22 mouse cellular contexts compared by ENCODE assay signal in genomic region chr11:116126261-116126660, GRCm38 (mm10). TPM values are rescaled to one million over a fixed set of nuclear protein-coding genes. Genes with fewer than 3 reads are reported as not detected.
"Had no signal": no experiment of that assay in that cellular context is flagged by ENCODE, and none has a peak within 500 bp of the region (broad histone marks: within the 10 kb centered on the region; RNA-seq: fewer than 3 reads in every experiment).

No protein-coding gene starts in this region.

- ATAC-seq: intestine, postnatal 0 days; midbrain, embryonic 13.5 days; midbrain, embryonic 16.5 days had no signal

- H3K27me3 ChIP-seq: limb, embryonic 15.5 days; lung, embryonic 15.5 days; megakaryocyte, embryonic 14.5 days; midbrain, embryonic 13.5 days; neural tube, embryonic 13.5 days had no signal

- H3K9ac ChIP-seq: limb, embryonic 15.5 days; liver, embryonic 14.5 days; lung, embryonic 15.5 days; midbrain, embryonic 13.5 days had no signal

- H3K27ac ChIP-seq: limb, embryonic 15.5 days; liver, embryonic 14.5 days; midbrain, embryonic 10.5 days; midbrain, embryonic 13.5 days; neural tube, embryonic 13.5 days had no signal

- H3K4me3 ChIP-seq: megakaryocyte, embryonic 14.5 days; midbrain, embryonic 13.5 days; myocyte; neural tube, embryonic 13.5 days had no signal

- H3K9me3 ChIP-seq: limb, embryonic 15.5 days; lung, embryonic 15.5 days; midbrain, embryonic 10.5 days; midbrain, embryonic 13.5 days; neural tube, embryonic 13.5 days had no signal

- DNase-seq: kidney, adult 2 months; kidney, postnatal 14 days; kidney, postnatal 4 days; lung, adult 18-20 months; lung, postnatal 10 days; lung, postnatal 36 days; retina, postnatal 1 day; right cerebral cortex, postnatal 25 days; spleen, adult 18-20 months; thymus, adult 18-20 months; thymus, postnatal 36 days had no signal

RNA-seq across cellular contexts. Expression of gene Trim47, which starts 0.7 kb away (rescaled TPM):
- total RNA-seq: monocyte, adult 5-6 weeks had no signal
